Mouse (Mus musculus): ENCODE data around the gene Cenpj. TPM values are rescaled to one million over a fixed set of nuclear protein-coding genes. Genes with fewer than 3 reads are reported as not detected.

Gene Cenpj
- polyA plus RNA-seq, 1 experiment from 2014 or later = 12.6 TPM

DNA sequence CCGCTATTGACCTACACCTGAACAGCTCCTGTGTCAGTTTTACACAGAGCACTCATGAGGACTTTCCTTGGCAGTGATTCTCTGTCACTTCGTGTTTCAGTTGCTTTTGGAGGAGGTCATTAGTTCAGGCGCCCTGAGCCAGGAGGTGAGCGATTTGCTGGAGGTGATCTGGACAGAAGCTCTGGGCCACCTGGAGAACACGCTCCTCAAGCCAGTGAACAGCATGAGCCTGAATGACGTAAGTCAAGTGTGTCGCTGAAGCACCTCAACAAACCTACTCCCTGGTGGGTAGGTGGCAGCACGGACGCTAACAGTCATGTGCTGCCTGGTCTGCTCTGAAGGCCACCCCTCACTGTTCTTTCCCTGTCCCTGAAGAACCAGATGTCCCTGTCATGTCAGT lies 17.0 kb upstream of the Cenpj start:
- ATAC-seq = no peak
- Histone ChIP-seq H3K4me3 (ENCODE audit: low read depth, low read length) (no peak overlapping the region), H3K9me3 (replicated peaks; ENCODE audit: control insufficient read depth, low read length) (no peaks in the 10 kb centered on the region), H3K4me1 (ENCODE audit: control insufficient read depth, insufficient read depth, low read length) (no peaks in the 10 kb centered on the region), H3K4me2 (ENCODE audit: low read length) (no peak overlapping the region), H3K27ac (ENCODE audit: low read depth, low read length) (no peak overlapping the region), H3K27me3 (replicated peaks; ENCODE audit: control insufficient read depth, insufficient read depth, low read length) (no peaks in the 10 kb centered on the region), H3K36me3 (ENCODE audit: control insufficient read depth, insufficient read depth, low read length) (no peaks in the 10 kb centered on the region), H3K9ac (ENCODE audit: low read length) (no peak overlapping the region)
- DNase-seq (ENCODE audit: low spot score) = no peak
- WGBS = 92% methylated on average over 9 of the region's 9 CpGs

DNA sequence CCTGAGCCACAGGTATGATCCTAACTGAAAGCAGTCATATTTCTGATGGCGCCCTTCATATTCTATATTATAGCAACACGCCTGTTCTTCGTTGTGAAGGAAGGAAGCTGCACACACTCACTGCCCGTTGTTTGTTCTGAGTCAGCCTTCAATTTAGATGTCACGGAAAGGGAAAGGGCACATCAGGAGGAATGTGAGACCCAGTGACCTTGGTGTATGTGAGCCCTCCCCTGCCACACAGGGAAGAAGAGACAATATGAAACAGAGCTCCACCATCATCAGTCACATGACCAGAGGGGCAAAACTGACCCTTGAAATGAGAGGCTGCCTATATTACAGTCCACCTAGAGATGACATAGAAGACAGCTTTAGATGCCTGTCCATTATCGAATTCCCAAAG lies 7.1 kb upstream of the Cenpj start:
- no peaks in the 10 kb centered on the region for H3K27me3 ChIP-seq (replicated peaks; ENCODE audit: control insufficient read depth, insufficient read depth, low read length)
- H3K4me1 ChIP-seq (ENCODE audit: control insufficient read depth, insufficient read depth, low read length) = no peaks in the 10 kb centered on the region
- no peak overlapping the region for H3K4me2 ChIP-seq (ENCODE audit: low read length)
- no peak overlapping the region for H3K4me3 ChIP-seq (ENCODE audit: low read depth, low read length)
- ATAC-seq (no peak), DNase-seq (ENCODE audit: low spot score) (no peak)
- no peak overlapping the region for H3K27ac ChIP-seq (ENCODE audit: low read depth, low read length)
- 91% methylated on average over 6 of the region's 6 CpGs for WGBS
- H3K9me3 ChIP-seq (replicated peaks; ENCODE audit: control insufficient read depth, low read length) = no peaks in the 10 kb centered on the region
- no peak overlapping the region for H3K9ac ChIP-seq (ENCODE audit: low read length)
- H3K36me3 ChIP-seq (ENCODE audit: control insufficient read depth, insufficient read depth, low read length) = no peaks in the 10 kb centered on the region

DNA sequence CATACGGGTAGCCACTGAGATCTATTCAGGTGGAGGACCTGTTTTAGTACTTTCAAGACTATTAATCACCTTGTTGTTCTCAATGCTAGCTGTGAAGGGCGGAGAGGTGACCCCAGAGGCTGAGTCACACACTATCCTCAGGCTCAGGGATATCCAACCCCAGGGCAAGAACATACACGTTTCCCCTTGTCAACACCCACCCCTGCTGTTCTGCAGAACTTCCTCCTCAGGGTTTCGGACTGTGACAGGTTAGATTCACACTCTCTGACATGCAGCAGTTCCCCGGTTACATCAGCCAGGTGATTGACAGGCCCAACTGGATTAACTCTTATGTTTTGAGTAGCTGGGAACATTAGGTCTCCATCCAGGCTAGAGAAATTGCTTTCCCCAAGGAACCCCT lies 5.9 kb upstream of the Cenpj start:
- Histone ChIP-seq H3K27me3 (replicated peaks; ENCODE audit: control insufficient read depth, insufficient read depth, low read length) (no peaks in the 10 kb centered on the region), H3K27ac (ENCODE audit: low read depth, low read length) (no peak overlapping the region), H3K4me2 (ENCODE audit: low read length) (no peak overlapping the region), H3K9ac (ENCODE audit: low read length) (no peak overlapping the region), H3K36me3 (ENCODE audit: control insufficient read depth, insufficient read depth, low read length) (no peaks in the 10 kb centered on the region), H3K9me3 (replicated peaks; ENCODE audit: control insufficient read depth, low read length) (no peaks in the 10 kb centered on the region), H3K4me3 (ENCODE audit: low read depth, low read length) (no peak overlapping the region), H3K4me1 (ENCODE audit: control insufficient read depth, insufficient read depth, low read length) (no peaks in the 10 kb centered on the region)
- no peak for DNase-seq (ENCODE audit: low spot score)
- ATAC-seq = no peak
- 55% methylated on average over 5 of the region's 5 CpGs for WGBS

DNA sequence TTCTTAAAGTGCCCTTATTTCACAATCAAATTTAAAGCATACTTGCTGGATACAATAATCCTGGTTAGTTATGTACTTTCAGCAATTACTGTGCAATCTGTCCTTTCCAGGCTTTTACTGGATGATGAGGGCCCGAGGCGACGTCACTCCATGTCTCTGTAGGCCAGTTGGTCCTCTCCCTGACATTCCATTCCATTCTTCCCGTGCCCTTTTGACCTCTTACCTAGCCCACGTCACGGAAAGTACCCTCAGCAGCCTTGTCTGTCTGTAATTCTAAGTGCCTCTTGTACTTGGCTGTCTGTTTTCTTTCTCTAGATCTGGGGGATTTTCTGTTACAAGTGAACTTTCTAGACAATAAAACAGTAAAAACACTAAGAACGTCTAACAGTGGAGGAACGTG lies 3.8 kb upstream of the Cenpj start:
- Histone ChIP-seq H3K9me3 (replicated peaks; ENCODE audit: control insufficient read depth, low read length) (no peaks in the 10 kb centered on the region), H3K9ac (ENCODE audit: low read length) (no peak overlapping the region), H3K27ac (ENCODE audit: low read depth, low read length) (no peak overlapping the region), H3K27me3 (replicated peaks; ENCODE audit: control insufficient read depth, insufficient read depth, low read length) (no peaks in the 10 kb centered on the region; the same call in 1 of the 2 replicates), H3K4me3 (ENCODE audit: low read depth, low read length) (no peak overlapping the region), H3K4me1 (ENCODE audit: control insufficient read depth, insufficient read depth, low read length) (no peaks in the 10 kb centered on the region), H3K36me3 (ENCODE audit: control insufficient read depth, insufficient read depth, low read length) (no peaks in the 10 kb centered on the region), H3K4me2 (ENCODE audit: low read length) (no peak overlapping the region)
- no peak for DNase-seq (ENCODE audit: low spot score)
- no peak for ATAC-seq
- 59% methylated on average over 8 of the region's 8 CpGs for WGBS

DNA sequence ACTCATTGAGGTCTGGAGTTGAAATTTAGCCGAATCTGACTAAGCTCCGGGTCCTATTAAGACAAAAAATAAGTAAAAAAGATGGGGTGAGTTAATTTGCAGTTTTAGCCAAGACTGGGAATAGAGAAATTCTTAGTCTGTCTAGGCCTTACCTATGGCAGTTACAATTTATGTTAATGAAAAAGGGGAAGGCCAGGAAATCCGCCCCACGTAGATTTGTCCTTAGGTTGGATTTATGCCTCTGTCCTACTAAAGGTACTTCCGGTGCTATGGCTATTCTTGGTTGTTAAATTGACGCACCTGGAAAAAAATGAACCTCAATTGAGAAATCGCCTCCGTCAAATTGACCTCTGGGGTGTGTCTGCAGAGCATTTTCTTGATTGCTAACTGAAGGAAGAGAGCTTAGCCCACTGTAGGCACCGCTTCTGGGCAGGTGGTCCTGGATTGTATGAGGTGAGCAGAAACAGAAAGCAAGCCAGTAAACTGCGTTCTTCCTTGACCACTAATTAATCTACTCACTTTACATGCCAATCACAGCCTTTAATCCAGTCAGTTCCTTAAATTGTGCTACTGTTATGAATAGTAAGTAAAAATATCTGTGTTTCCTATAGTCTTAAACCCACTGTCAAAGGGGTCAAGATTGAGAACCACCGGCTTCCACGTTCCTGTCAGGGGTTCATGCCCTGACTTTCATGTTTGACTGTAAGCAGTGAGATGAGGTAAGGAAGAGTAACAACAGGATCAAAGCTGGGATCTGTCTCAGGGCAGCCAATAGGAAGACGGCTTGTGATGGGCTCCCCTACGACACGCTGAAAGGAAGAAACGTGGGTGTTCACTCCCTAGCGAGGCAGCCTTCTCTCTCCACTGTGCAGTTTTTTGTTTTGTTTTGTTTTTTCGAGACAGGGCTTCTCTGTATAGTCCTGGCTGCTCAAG lies 1.0 kb upstream of the Cenpj start:
- Histone ChIP-seq H3K9ac (ENCODE audit: low read length) (no peak overlapping the region), H3K9me3 (replicated peaks; ENCODE audit: control insufficient read depth, low read length) (no peaks in the 10 kb centered on the region), H3K4me1 (ENCODE audit: control insufficient read depth, insufficient read depth, low read length) (peaks cover 2% of the 10 kb centered on the region; the same call in 1 of the 2 replicates), H3K27ac (ENCODE audit: low read depth, low read length) (no peak overlapping the region), H3K36me3 (ENCODE audit: control insufficient read depth, insufficient read depth, low read length) (no peaks in the 10 kb centered on the region), H3K4me2 (ENCODE audit: low read length) (peak overlapping the region; percentile 59), H3K4me3 (ENCODE audit: low read depth, low read length) (peak overlapping the region; percentile 36), H3K27me3 (replicated peaks; ENCODE audit: control insufficient read depth, insufficient read depth, low read length) (no peaks in the 10 kb centered on the region; the same call in 1 of the 2 replicates)
- ATAC-seq (no peak), DNase-seq (ENCODE audit: low spot score) (no peak)
- WGBS = 73% methylated on average over 18 of the region's 18 CpGs

DNA sequence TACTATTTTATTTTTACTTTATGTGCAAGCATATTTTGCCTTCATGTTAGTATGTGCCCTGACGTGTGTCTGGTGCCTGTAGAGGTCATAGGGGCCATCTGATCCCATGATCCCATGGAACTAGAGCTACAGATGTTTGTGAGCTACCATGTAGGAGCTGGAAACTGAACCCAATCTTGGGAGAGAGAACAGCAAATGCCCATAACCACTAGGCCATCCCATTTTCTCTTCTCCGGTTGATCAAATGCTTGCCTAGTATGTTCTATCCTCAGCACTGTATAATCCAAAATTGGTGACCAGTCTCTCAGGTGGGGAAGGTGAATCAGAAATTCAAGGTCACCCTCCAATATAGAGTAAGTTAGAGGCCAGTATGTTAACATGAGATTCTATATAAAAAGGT lies 2.7 kb downstream of the Cenpj start:
- peaks cover 2% of the 10 kb centered on the region; the same call in 1 of the 2 replicates for H3K4me1 ChIP-seq (ENCODE audit: control insufficient read depth, insufficient read depth, low read length)
- ATAC-seq = no peak
- H3K36me3 ChIP-seq (ENCODE audit: control insufficient read depth, insufficient read depth, low read length) = no peaks in the 10 kb centered on the region
- peak overlapping the region; percentile 78 for H3K9ac ChIP-seq (ENCODE audit: low read length)
- no peaks in the 10 kb centered on the region for H3K9me3 ChIP-seq (replicated peaks; ENCODE audit: control insufficient read depth, low read length)
- no peak for DNase-seq (ENCODE audit: low spot score)
- peak overlapping the region; percentile 51 for H3K4me2 ChIP-seq (ENCODE audit: low read length)
- H3K27me3 ChIP-seq (replicated peaks; ENCODE audit: control insufficient read depth, insufficient read depth, low read length) = no peaks in the 10 kb centered on the region; the same call in 1 of the 2 replicates
- no peak overlapping the region for H3K27ac ChIP-seq (ENCODE audit: low read depth, low read length)
- 77% methylated on average over 2 of the region's 2 CpGs for WGBS
- peak overlapping the region; percentile 81; the same call in 1 of the 2 replicates for H3K4me3 ChIP-seq (ENCODE audit: low read depth, low read length)

DNA sequence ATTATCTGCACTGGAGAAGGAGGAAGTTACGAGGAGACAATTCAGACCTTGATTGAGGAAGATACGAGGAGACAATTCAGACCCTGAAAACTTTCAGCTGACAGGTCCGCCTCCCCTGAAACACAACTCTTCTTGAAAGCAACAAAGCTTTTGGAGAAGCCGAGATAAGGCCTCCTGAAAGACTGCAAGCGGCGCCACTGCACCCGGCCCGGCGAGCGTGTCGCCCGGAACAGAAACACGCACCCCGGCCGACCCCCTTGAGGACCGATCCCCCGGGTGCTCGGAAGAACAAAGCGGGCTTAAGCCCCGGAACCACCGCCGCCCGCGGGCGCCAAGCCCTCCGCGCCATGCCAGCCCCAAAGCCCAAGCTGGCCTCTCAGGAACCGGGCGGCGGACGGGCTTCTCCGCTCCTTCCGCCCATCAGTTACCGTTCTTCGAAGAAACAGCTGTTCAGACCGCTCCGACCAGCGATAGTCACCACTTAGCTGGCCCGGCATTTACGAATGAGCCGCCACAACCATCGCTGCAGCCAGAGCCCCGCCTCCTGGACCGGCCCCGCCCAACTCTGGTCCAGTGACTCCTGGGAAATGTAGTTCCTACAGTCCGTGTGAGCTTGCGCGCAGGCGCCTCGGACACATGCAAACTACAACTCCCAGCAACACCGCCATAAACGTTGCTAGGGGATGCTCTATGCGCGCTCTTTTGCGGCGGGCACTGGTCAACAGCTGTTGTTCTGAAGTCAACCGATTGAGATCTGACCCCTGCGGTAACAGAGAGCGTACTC lies 3.7 kb downstream of the Cenpj start:
- Histone ChIP-seq H3K9me3 (replicated peaks; ENCODE audit: control insufficient read depth, low read length) (no peaks in the 10 kb centered on the region), H3K4me2 (ENCODE audit: low read length) (peak overlapping the region; percentile 56), H3K36me3 (ENCODE audit: control insufficient read depth, insufficient read depth, low read length) (0 out of 2 replicates have a peak, but pooled peaks cover 2% of the 10 kb centered on the region), H3K27ac (ENCODE audit: low read depth, low read length) (peak overlapping the region; percentile 79; the same call in 1 of the 2 replicates), H3K4me1 (ENCODE audit: control insufficient read depth, insufficient read depth, low read length) (peaks cover 2% of the 10 kb centered on the region; the same call in 1 of the 2 replicates), H3K27me3 (replicated peaks; ENCODE audit: control insufficient read depth, insufficient read depth, low read length) (no peaks in the 10 kb centered on the region; the same call in 1 of the 2 replicates), H3K9ac (ENCODE audit: low read length) (peak overlapping the region; percentile 78), H3K4me3 (ENCODE audit: low read depth, low read length) (peak overlapping the region; percentile 81)
- WGBS = under 1% methylated on average over 59 of the region's 59 CpGs
- ATAC-seq (peak; percentile 100), DNase-seq (ENCODE audit: low spot score) (peak; percentile 98)

DNA sequence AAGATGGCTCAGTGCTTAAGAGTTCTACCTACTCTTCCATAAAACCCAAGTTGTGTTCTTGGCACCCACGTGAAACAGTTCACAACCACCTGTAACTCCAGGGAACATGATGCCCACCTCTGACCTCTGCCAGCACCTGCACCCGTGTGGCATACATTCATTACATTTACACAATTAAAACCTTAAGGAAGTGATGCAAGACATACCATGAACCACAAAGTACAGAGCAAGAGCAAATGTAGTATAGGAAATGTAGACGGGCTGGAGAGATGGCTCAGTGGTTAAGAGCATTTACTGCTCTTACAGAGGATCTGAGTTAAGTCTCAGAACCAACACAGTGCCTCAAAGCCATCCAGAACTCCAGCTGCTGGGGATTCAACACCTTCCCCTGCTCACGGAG lies 6.2 kb downstream of the Cenpj start:
- WGBS = 89% methylated on average over 4 of the region's 4 CpGs
- Histone ChIP-seq H3K4me3 (ENCODE audit: low read depth, low read length) (no peak overlapping the region), H3K27ac (ENCODE audit: low read depth, low read length) (no peak overlapping the region), H3K9ac (ENCODE audit: low read length) (no peak overlapping the region), H3K4me2 (ENCODE audit: low read length) (no peak overlapping the region), H3K4me1 (ENCODE audit: control insufficient read depth, insufficient read depth, low read length) (peaks cover 2% of the 10 kb centered on the region; the same call in 1 of the 2 replicates), H3K27me3 (replicated peaks; ENCODE audit: control insufficient read depth, insufficient read depth, low read length) (no peaks in the 10 kb centered on the region), H3K36me3 (ENCODE audit: control insufficient read depth, insufficient read depth, low read length) (peaks cover 10% of the 10 kb centered on the region), H3K9me3 (replicated peaks; ENCODE audit: control insufficient read depth, low read length) (no peaks in the 10 kb centered on the region)
- ATAC-seq (no peak), DNase-seq (ENCODE audit: low spot score) (no peak)
